Mouse (Mus musculus): ENCODE measurements around the gene Mmp15. TPM values are rescaled to one million over a fixed set of nuclear protein-coding genes. Genes with fewer than 3 reads are reported as not detected.

Mmp15 gene
- polyA plus RNA-seq, 2 experiments: 0.43 to 0.64 TPM

DNA sequence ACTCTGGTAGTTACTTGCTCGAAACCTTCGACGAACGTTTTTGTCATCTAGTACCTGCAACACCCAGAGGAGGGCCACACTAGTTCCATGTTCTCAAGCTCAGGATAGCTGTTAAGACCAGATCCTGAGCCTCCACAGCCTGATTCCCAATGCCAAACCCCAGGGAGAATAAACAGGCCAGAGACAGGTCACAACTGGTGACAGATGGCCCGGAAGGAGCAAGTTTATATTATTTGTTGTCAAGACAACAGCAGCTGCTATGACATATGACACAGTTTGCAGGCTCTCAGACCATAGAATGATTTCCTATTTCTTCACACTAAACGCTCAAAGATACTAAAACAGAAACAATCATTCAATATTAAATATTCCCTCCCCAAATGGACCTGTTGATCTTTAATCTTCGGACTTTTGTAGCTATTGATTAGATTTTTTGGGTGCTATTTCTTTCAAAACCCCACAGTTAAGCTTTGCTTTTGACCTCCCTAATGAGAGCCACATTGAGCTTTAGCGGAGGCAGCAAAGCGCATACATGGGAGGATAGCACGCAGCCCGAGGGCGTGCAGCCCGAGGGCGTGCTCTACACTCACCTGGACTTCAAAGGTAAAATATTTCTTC lies 70.2 kb downstream of the Mmp15 start:
- ATAC-seq (ENCODE audit: insufficient read depth) (no peak), DNase-seq (ENCODE audit: low read depth in 3 of 3, low spot score in 3 of 3) (no peak)
- 88% methylated on average over 14 of the region's 14 CpGs for WGBS (ENCODE audit: insufficient replicate concordance)
- H3K9me3 ChIP-seq (ENCODE audit: control insufficient read depth, low read length): no peaks in the 10 kb centered on the region
- no peak overlapping the region for H3K9ac ChIP-seq (replicated peaks)
- no peak overlapping the region for H3K27ac ChIP-seq
- TF ChIP-seq EP300 (IDR thresholded peaks at IDR 0.05; ENCODE audit: low read depth): no peak
- no peak for TF ChIP-seq CTCF (IDR thresholded peaks at IDR 0.05; ENCODE audit: low read depth)
- H3K4me1 ChIP-seq (replicated peaks; ENCODE audit: control insufficient read depth in 2 of 2, insufficient read depth in 2 of 2, low read length in 1 of 2): peaks cover 3 to 8% of the 10 kb centered on the region in 2 experiments; a peak in 3 of 4 replicates
- H3K4me2 ChIP-seq (ENCODE audit: low read depth): no peak overlapping the region
- no peaks in the 10 kb centered on the region for H3K27me3 ChIP-seq (ENCODE audit: control insufficient read depth, insufficient read depth, low read length)
- peaks cover 6% of the 10 kb centered on the region for H3K36me3 ChIP-seq (replicated peaks; ENCODE audit: control insufficient read depth, insufficient read depth, low read depth)
- no peak overlapping the region for H3K4me3 ChIP-seq (ENCODE audit: insufficient read depth in 1 of 2, low read depth in 2 of 2, low read length in 2 of 2)

Other genes starting within 250 kb of the Mmp15 start
- 4.0 and 4.6 TPM in 2 replicates for gene Kifc3, start 149.5 kb upstream of the Mmp15 start, polyA plus RNA-seq (2012; rRNA removed)
- 2.5 and 4.3 TPM in 2 replicates for gene Kifc3, start 149.5 kb upstream of the Mmp15 start, polyA plus RNA-seq (2014; fragmentation: Nextera tagmentation; extraction: Ambion mirVana)
- gene Cngb1, start 45.7 kb upstream of the Mmp15 start, polyA plus RNA-seq (2012; rRNA removed): 0.06 and 0.11 TPM in 2 replicates
- not detected in 2 replicates for gene Cngb1, start 45.7 kb upstream of the Mmp15 start, polyA plus RNA-seq (2014; fragmentation: Nextera tagmentation; extraction: Ambion mirVana)
- not detected in 2 replicates for gene Tepp, start 41.7 kb upstream of the Mmp15 start, polyA plus RNA-seq (2012; rRNA removed)
- not detected in 2 replicates for gene Tepp, start 41.7 kb upstream of the Mmp15 start, polyA plus RNA-seq (2014; fragmentation: Nextera tagmentation; extraction: Ambion mirVana)
- 0.83 and 0.96 TPM in 2 replicates for gene Zfp319, start 20.3 kb upstream of the Mmp15 start, polyA plus RNA-seq (2012; rRNA removed)
- 0.75 and 0.81 TPM in 2 replicates for gene Zfp319, start 20.3 kb upstream of the Mmp15 start, polyA plus RNA-seq (2014; fragmentation: Nextera tagmentation; extraction: Ambion mirVana)
- 8.7 and 10.8 TPM in 2 replicates for gene Usb1, start 20.0 kb upstream of the Mmp15 start, polyA plus RNA-seq (2012; rRNA removed)
- 9.3 and 10.7 TPM in 2 replicates for gene Usb1, start 20.0 kb upstream of the Mmp15 start, polyA plus RNA-seq (2014; fragmentation: Nextera tagmentation; extraction: Ambion mirVana)
- gene Cfap20, start 82.6 kb downstream of the Mmp15 start, polyA plus RNA-seq (2012; rRNA removed): 22.0 and 30.1 TPM in 2 replicates
- gene Cfap20, start 82.6 kb downstream of the Mmp15 start, polyA plus RNA-seq (2014; fragmentation: Nextera tagmentation; extraction: Ambion mirVana): 34.8 and 35.7 TPM in 2 replicates
- 9.7 and 12.8 TPM in 2 replicates for gene Csnk2a2, start 137.8 kb downstream of the Mmp15 start, polyA plus RNA-seq (2012; rRNA removed)
- 6.9 and 7.1 TPM in 2 replicates for gene Csnk2a2, start 137.8 kb downstream of the Mmp15 start, polyA plus RNA-seq (2014; fragmentation: Nextera tagmentation; extraction: Ambion mirVana)
- gene Ccdc113, start 181.8 kb downstream of the Mmp15 start, polyA plus RNA-seq (2012; rRNA removed): not detected in 2 replicates
- gene Ccdc113, start 181.8 kb downstream of the Mmp15 start, polyA plus RNA-seq (2014; fragmentation: Nextera tagmentation; extraction: Ambion mirVana): not detected in 2 replicates
- gene Prss54, start 224.1 kb downstream of the Mmp15 start, polyA plus RNA-seq (2012; rRNA removed): not detected in 2 replicates
- gene Prss54, start 224.1 kb downstream of the Mmp15 start, polyA plus RNA-seq (2014; fragmentation: Nextera tagmentation; extraction: Ambion mirVana): not detected in 2 replicates